Mouse (Mus musculus) heart, postnatal 4 days (tissue): ENCODE measurements around the gene Crmp1. TPM values are rescaled to one million over a fixed set of nuclear protein-coding genes. Genes with fewer than 3 reads are reported as not detected.

ENCODE experiments used
- DNase-seq: peaks from one replicate; pipeline ENCODE4 v3.0.0; 2021
- total RNA-seq, 2 experiments: library from RNA; stranded (reverse); gene quantifications; 2 replicates each; pipeline ENCODE4 v1.2.3; 2021

Crmp1 gene
- total RNA-seq, 2 experiments from 2014 or later: 10.1 to 11.2 TPM

GRCm38 (mm10) chr5:37310026-37310425 lies 68.3 kb downstream of the Crmp1 start:
- no peak for DNase-seq

GRCm38 (mm10) chr5:37312980-37313722 lies 71.4 kb downstream of the Crmp1 start:
- DNase-seq: no peak

- DNase-seq: no peak
Observed at GRCm38 (mm10) chr5:37318715-37319114, 77.0 kb downstream of the Crmp1 start.

- no peak for DNase-seq
Observed at GRCm38 (mm10) chr5:37320174-37320573, 78.4 kb downstream of the Crmp1 start.

GRCm38 (mm10) chr5:37320761-37321160 lies 79.0 kb downstream of the Crmp1 start:
- DNase-seq: no peak

- DNase-seq: peak; percentile 19
Observed at GRCm38 (mm10) chr5:37326675-37327074, 84.9 kb downstream of the Crmp1 start.

- DNase-seq: no peak
Observed at GRCm38 (mm10) chr5:37330449-37331132, 88.9 kb downstream of the Crmp1 start.

- DNase-seq: no peak
Observed at GRCm38 (mm10) chr5:37331133-37331505, 89.4 kb downstream of the Crmp1 start.

GRCm38 (mm10) chr5:37332066-37332465 lies 90.3 kb downstream of the Crmp1 start:
- no peak for DNase-seq

GRCm38 (mm10) chr5:37335061-37335460 lies 93.3 kb downstream of the Crmp1 start:
- DNase-seq: no peak

- DNase-seq: peak; percentile 72
Observed at GRCm38 (mm10) chr5:37336485-37337105, 94.9 kb downstream of the Crmp1 start, which contains the start of gene Evc. Gene Evc (minus strand): TSS chr5:37336894.

GRCm38 (mm10) chr5:37337696-37338095 lies 96.0 kb downstream of the Crmp1 start:
- no peak for DNase-seq

- DNase-seq: peak; percentile 81
Observed at GRCm38 (mm10) chr5:37338288-37338687, 96.5 kb downstream of the Crmp1 start, which contains the start of gene Evc2. Gene Evc2 (plus strand): TSS chr5:37338499.

Other genes starting within 250 kb of the Crmp1 start
- not detected for gene Gm1043, start 156.6 kb upstream of the Crmp1 start, total RNA-seq
- 1 to 10 TPM; 7.0 to 7.4 TPM for gene Evc, start 95.0 kb downstream of the Crmp1 start, total RNA-seq
- 1 to 10 TPM; 6.5 to 8.1 TPM for gene Evc2, start 96.6 kb downstream of the Crmp1 start, total RNA-seq